Mouse (Mus musculus) liver, adult 2 months (tissue): ENCODE results near the gene Senp8. TPM values are rescaled to one million over a fixed set of nuclear protein-coding genes. Genes with fewer than 3 reads are reported as not detected.
A peak's percentile ranks its signal among the peaks of the same experiment; 100 is the strongest.

Source experiments
- DNase-seq: peaks from one replicate; pipeline ENCODE4 v3.0.0-alpha.2; 2011; ENCODE audit warnings: low read depth, low spot score; ENCODE audit errors: extremely low read depth
- H3K27ac ChIP-seq: fragments of 200-500 bp; replicated peaks from 2 replicates; pipeline ENCODE4 v1.5.1; 2012; ENCODE audit warnings: low read depth, mild to moderate bottlenecking, control low read depth, inconsistent platforms, low read length; ENCODE audit not compliant: insufficient read depth
- H3K27me3 ChIP-seq: fragments of 200-500 bp; 2 replicates; pipeline ENCODE4 v1.6.1; 2012; ENCODE audit warnings: mild to moderate bottlenecking, moderate library complexity, low read length, inconsistent platforms; ENCODE audit not compliant: control insufficient read depth, insufficient read depth
- H3K36me3 ChIP-seq: fragments of 200-500 bp; 2 replicates; pipeline ENCODE4 v1.6.1; 2012; ENCODE audit warnings: low read length, inconsistent platforms; ENCODE audit not compliant: control insufficient read depth, insufficient read depth
- H3K4me1 ChIP-seq: fragments of 200-500 bp; 2 replicates; pipeline ENCODE4 v1.6.1; 2011; ENCODE audit warnings: low read length; ENCODE audit not compliant: control insufficient read depth, insufficient read depth
- H3K4me3 ChIP-seq: fragments of 200-500 bp; 2 replicates; pipeline ENCODE4 v1.5.1; 2011; ENCODE audit warnings: low read depth, mild to moderate bottlenecking, control low read depth, low read length, moderate library complexity; ENCODE audit not compliant: insufficient read depth
- H3K79me2 ChIP-seq: fragments of 200-500 bp; 2 replicates; pipeline ENCODE4 v1.6.1; 2012; ENCODE audit warnings: inconsistent platforms, mild to moderate bottlenecking, low read length, moderate library complexity; ENCODE audit not compliant: control insufficient read depth, insufficient read depth
- H3K9ac ChIP-seq: fragments of 200-500 bp; 2 replicates; pipeline ENCODE4 v1.6.1; 2012; ENCODE audit warnings: low read depth, mild to moderate bottlenecking, control low read depth, inconsistent platforms, low read length
- CTCF ChIP-seq: fragments of 200-500 bp; IDR thresholded peaks from 2 replicates; pipeline ENCODE4 v1.5.1; 2011; ENCODE audit warnings: low read depth, low read length, control low read depth
- POLR2A ChIP-seq: fragments of 200-500 bp; IDR thresholded peaks from 2 replicates; pipeline ENCODE4 v1.6.1; 2011; ENCODE audit warnings: low read length, control low read depth; ENCODE audit not compliant: insufficient read depth; ENCODE audit errors: extremely low read depth
- WGBS: fragments of 180-500 bp; shearing (Covaris S2); methylation state at CpG from one replicate; pipeline ENCODE4 v1.1.7; 2018; 5-methylcytosine and 5-hydroxymethylcytosine counted together
- polyA plus RNA-seq: library from polyadenylated mRNA; depleted of rRNA; stranded (reverse); fragments of >200 nt; gene quantifications from 2 replicates; pipeline ENCODE4 v1.2.3, GENCODE M21; 2012; rRNA removed
- total RNA-seq: library from RNA; depleted of rRNA; stranded (reverse); fragments of >200 nt; gene quantifications from 2 replicates; pipeline ENCODE4 v1.2.3, GENCODE M21; 2014; rRNA removed

The Senp8 gene
- total and polyA plus RNA-seq, 2 experiments: 1.2 to 2.5 TPM

- Histone ChIP-seq H3K9ac (no peak overlapping the region), H3K27ac (no peak overlapping the region)
- DNase-seq: peak; percentile 29
These were observed 55.7 kb downstream of the Senp8 start for GRCm38 (mm10) chr9:59694571-59695450.

GRCm38 (mm10) chr9:59692145-59692544, 58.4 kb downstream of the Senp8 start:
- DNase-seq: no peak
- WGBS: 48% methylated on average over 9 of the region's 9 CpGs
- no peak overlapping the region for H3K9ac ChIP-seq

More at GRCm38 (mm10) chr9:59694571-59695450, 55.7 kb downstream of the Senp8 start:
- TF ChIP-seq POLR2A: no peak
- no peak for TF ChIP-seq CTCF
- H3K79me2 ChIP-seq: no peaks in the 10 kb centered on the region
- no peaks in the 10 kb centered on the region for H3K36me3 ChIP-seq
- no peaks in the 10 kb centered on the region for H3K4me1 ChIP-seq
- H3K27me3 ChIP-seq: no peaks in the 10 kb centered on the region; the same call in 1 of the 2 replicates
- H3K4me3 ChIP-seq: no peak overlapping the region
- 49% methylated on average over 16 of the region's 16 CpGs for WGBS

GRCm38 (mm10) chr9:59691635-59692094, 58.8 kb downstream of the Senp8 start:
- Histone ChIP-seq H3K36me3 (no peaks in the 10 kb centered on the region), H3K27me3 (peaks cover under 1% of the 10 kb centered on the region; the same call in 1 of the 2 replicates), H3K4me1 (no peaks in the 10 kb centered on the region), H3K4me3 (no peak overlapping the region), H3K9ac (no peak overlapping the region), H3K27ac (no peak overlapping the region), H3K79me2 (no peaks in the 10 kb centered on the region)
- 7% methylated on average over 23 of the region's 23 CpGs for WGBS
- TF ChIP-seq CTCF: no peak
- no peak for TF ChIP-seq POLR2A
- DNase-seq: peak; percentile 14

More at GRCm38 (mm10) chr9:59692145-59692544, 58.4 kb downstream of the Senp8 start:
- no peak for TF ChIP-seq POLR2A
- no peak for TF ChIP-seq CTCF
- Histone ChIP-seq H3K27ac (no peak overlapping the region), H3K4me1 (no peaks in the 10 kb centered on the region), H3K79me2 (no peaks in the 10 kb centered on the region), H3K4me3 (no peak overlapping the region), H3K36me3 (no peaks in the 10 kb centered on the region), H3K27me3 (no peaks in the 10 kb centered on the region; the same call in 1 of the 2 replicates)

GRCm38 (mm10) chr9:59687416-59688046, 63.0 kb downstream of the Senp8 start:
- no peak for TF ChIP-seq CTCF
- TF ChIP-seq POLR2A: no peak
- Histone ChIP-seq H3K79me2 (no peaks in the 10 kb centered on the region), H3K27me3 (peaks cover 6% of the 10 kb centered on the region; the same call in 1 of the 2 replicates), H3K4me3 (no peak overlapping the region), H3K9ac (no peak overlapping the region), H3K36me3 (no peaks in the 10 kb centered on the region), H3K4me1 (no peaks in the 10 kb centered on the region), H3K27ac (no peak overlapping the region)
- DNase-seq: no peak
- 28% methylated on average over 6 of the region's 6 CpGs for WGBS

Other genes starting within 250 kb of the Senp8 start
- gene Hexa, start 211.2 kb downstream of the Senp8 start, total RNA-seq: 39.6 and 46.2 TPM in 2 replicates
- gene Hexa, start 211.2 kb downstream of the Senp8 start, polyA plus RNA-seq: 38.9 and 46.2 TPM in 2 replicates
- gene Tmem202, start 210.9 kb downstream of the Senp8 start, total RNA-seq: 0.18 TPM in 1 of 2 replicates, not detected in the other
- gene Tmem202, start 210.9 kb downstream of the Senp8 start, polyA plus RNA-seq: 0.07 TPM in 1 of 2 replicates, not detected in the other
- gene Celf6, start 172.8 kb downstream of the Senp8 start, total RNA-seq: not detected in 2 replicates
- gene Celf6, start 172.8 kb downstream of the Senp8 start, polyA plus RNA-seq: not detected in 2 replicates
- gene Parp6, start 133.4 kb downstream of the Senp8 start, total RNA-seq: 11.2 and 13.7 TPM in 2 replicates
- 7.9 and 8.9 TPM in 2 replicates for gene Parp6, start 133.4 kb downstream of the Senp8 start, polyA plus RNA-seq
- gene Pkm, start 94.3 kb downstream of the Senp8 start, total RNA-seq: 23.4 and 33.4 TPM in 2 replicates
- gene Pkm, start 94.3 kb downstream of the Senp8 start, polyA plus RNA-seq: 18.5 and 22.7 TPM in 2 replicates
- not detected in 2 replicates for gene Gramd2, start 70.6 kb downstream of the Senp8 start, total RNA-seq
- 0.06 and 0.22 TPM in 2 replicates for gene Gramd2, start 70.6 kb downstream of the Senp8 start, polyA plus RNA-seq
- 5.8 and 9.3 TPM in 2 replicates for gene Myo9a, start 186 bp upstream of the Senp8 start, total RNA-seq
- 0.40 and 0.42 TPM in 2 replicates for gene Myo9a, start 186 bp upstream of the Senp8 start, polyA plus RNA-seq
- gene Nr2e3, start 209.9 kb upstream of the Senp8 start, total RNA-seq: not detected in 2 replicates
- not detected in 2 replicates for gene Nr2e3, start 209.9 kb upstream of the Senp8 start, polyA plus RNA-seq